Mouse (Mus musculus) heart, postnatal 0 days (tissue): Measurements from ENCODE around the gene Cuta. TPM values are rescaled to one million over a fixed set of nuclear protein-coding genes. Genes with fewer than 3 reads are reported as not detected.

Experiments
- ATAC-seq: fragments of 200-750 bp; cut with Nextera tagmentation; 2 replicates; pipeline ENCODE4 v1.8.0; 2017; ENCODE audit warnings: low read depth, moderate number of reproducible peaks, moderate library complexity; ENCODE audit not compliant: insufficient read depth
- DNase-seq: peaks from one replicate; pipeline ENCODE4 v3.0.0-alpha.2; 2016; ENCODE audit warnings: low spot score
- H3K27ac ChIP-seq: fragments of 300-500 bp; sonication (generic); 2 replicates; pipeline ENCODE4 v1.5.1; 2014; ENCODE audit warnings: low read depth, mild to moderate bottlenecking
- H3K27me3 ChIP-seq: fragments of 300-500 bp; sonication (generic); 2 replicates; pipeline ENCODE4 v1.6.1; 2014; ENCODE audit warnings: low read length, mixed read lengths; ENCODE audit not compliant: control insufficient read depth, insufficient read depth
- H3K36me3 ChIP-seq: fragments of 300-500 bp; sonication (generic); replicated peaks from 2 replicates; pipeline ENCODE4 v1.6.1; 2014; ENCODE audit warnings: low read length, mixed read lengths; ENCODE audit not compliant: control insufficient read depth, insufficient read depth
- H3K4me1 ChIP-seq: fragments of 300-500 bp; sonication (generic); 2 replicates; pipeline ENCODE4 v1.6.1; 2014; ENCODE audit warnings: antibody characterized with exemption; ENCODE audit not compliant: control insufficient read depth, insufficient read depth
- H3K4me2 ChIP-seq: fragments of 300-500 bp; sonication (generic); 2 replicates; pipeline ENCODE4 v1.6.1; 2014; ENCODE audit warnings: low read depth, mild to moderate bottlenecking, low read length, moderate library complexity
- H3K4me3 ChIP-seq: fragments of 300-500 bp; sonication (generic); 2 replicates; pipeline ENCODE4 v1.5.1; 2014; ENCODE audit warnings: low read depth, low read length
- H3K9ac ChIP-seq: fragments of 300-500 bp; sonication (generic); replicated peaks from 2 replicates; pipeline ENCODE4 v1.6.1; 2014; ENCODE audit warnings: low read depth, low read length, mixed read lengths
- H3K9me3 ChIP-seq: fragments of 300-500 bp; sonication (generic); replicated peaks from 2 replicates; pipeline ENCODE4 v1.6.1; 2016; ENCODE audit warnings: low read length; ENCODE audit not compliant: control insufficient read depth
- CTCF ChIP-seq: IDR thresholded peaks from 2 replicates; pipeline ENCODE4 v1.5.1; 2016; ENCODE audit warnings: antibody characterized with exemption, control low read depth, low read depth
- EP300 ChIP-seq: IDR thresholded peaks from 2 replicates; pipeline ENCODE4 v1.6.1; 2016; ENCODE audit warnings: antibody characterized with exemption, low read depth
- WGBS: fragments of 180-500 bp; shearing (Covaris S2); extraction: QIAGEN DNeasy Blood & Tissue Kit; methylation state at CpG from one replicate; pipeline ENCODE4 v1.1.7; 2014; 5-methylcytosine and 5-hydroxymethylcytosine counted together
- polyA plus RNA-seq: library from polyadenylated mRNA; unstranded; fragments of >200 nt; fragmentation: Nextera tagmentation; extraction: Ambion mirVana; gene quantifications from 2 replicates; pipeline ENCODE4 v1.2.1, GENCODE M21; 2015
- total RNA-seq: library from RNA; depleted of rRNA; stranded (reverse); fragments of >200 nt; gene quantifications from 2 replicates; pipeline ENCODE4 v1.2.3, GENCODE M21; 2014; ENCODE audit warnings: low replicate concordance

Gene Cuta
- total and polyA plus RNA-seq, 2 experiments from 2014 or later, result 80.2 to 180 TPM

DNA sequence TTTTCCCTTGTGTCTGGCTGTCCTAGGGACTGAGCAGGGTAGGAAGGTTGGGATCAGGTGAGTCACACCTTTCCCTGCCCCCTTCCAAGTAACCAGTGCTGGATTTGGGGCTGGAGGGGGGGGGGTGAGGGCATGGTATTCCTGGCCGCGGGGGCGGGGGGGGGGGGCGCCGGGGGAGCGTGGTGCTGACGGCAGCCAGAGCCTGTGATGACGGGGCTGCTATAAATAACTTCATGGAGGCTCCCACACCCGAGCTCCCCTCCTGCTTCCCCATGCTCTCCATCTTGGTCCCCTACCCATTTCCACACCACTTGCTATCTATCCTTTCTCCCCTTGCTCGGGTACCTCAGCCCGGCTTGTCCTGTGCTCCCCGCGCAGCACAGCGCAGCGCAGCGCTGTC is 14.4 kb upstream of the Cuta start:
- 0 out of 2 replicates have a peak, but pooled peaks cover 4% of the 10 kb centered on the region for H3K36me3 ChIP-seq
- H3K9me3 ChIP-seq, result no peaks in the 10 kb centered on the region
- H3K4me3 ChIP-seq, result peak overlapping the region; percentile 32
- DNase-seq (peak; percentile 57), ATAC-seq (peak; percentile 61)
- peak overlapping the region; percentile 42 for H3K9ac ChIP-seq
- no peaks in the 10 kb centered on the region for H3K27me3 ChIP-seq
- peak overlapping the region; percentile 79 for H3K27ac ChIP-seq
- 14% methylated on average over 13 of the region's 16 CpGs for WGBS
- peak overlapping the region; percentile 58 for H3K4me2 ChIP-seq
- TF ChIP-seq EP300 (no peak), CTCF (no peak)
- H3K4me1 ChIP-seq, result peaks cover 47% of the 10 kb centered on the region

DNA sequence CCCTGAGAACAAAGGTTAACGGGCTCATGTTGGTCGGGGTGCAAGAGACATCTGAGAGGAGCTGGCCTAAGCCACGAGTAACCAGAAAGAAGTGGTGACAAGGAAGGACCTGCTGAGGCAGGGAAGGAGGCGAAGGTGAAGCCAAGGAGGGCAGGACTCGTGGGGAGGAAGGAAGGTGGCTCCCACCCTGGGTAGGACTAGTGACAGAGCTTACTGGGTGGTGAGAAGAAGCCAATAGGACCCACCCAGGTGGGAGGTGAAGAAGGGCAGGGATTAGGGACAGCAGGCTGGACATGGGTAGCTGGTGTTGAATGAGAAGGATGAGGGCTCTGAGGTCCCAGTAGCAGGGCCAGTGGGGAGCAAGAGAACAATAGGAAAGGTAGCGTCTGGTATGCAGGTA is 13.8 kb upstream of the Cuta start:
- peaks cover 48% of the 10 kb centered on the region for H3K4me1 ChIP-seq
- TF ChIP-seq CTCF, result no peak
- TF ChIP-seq EP300, result no peak

DNA sequence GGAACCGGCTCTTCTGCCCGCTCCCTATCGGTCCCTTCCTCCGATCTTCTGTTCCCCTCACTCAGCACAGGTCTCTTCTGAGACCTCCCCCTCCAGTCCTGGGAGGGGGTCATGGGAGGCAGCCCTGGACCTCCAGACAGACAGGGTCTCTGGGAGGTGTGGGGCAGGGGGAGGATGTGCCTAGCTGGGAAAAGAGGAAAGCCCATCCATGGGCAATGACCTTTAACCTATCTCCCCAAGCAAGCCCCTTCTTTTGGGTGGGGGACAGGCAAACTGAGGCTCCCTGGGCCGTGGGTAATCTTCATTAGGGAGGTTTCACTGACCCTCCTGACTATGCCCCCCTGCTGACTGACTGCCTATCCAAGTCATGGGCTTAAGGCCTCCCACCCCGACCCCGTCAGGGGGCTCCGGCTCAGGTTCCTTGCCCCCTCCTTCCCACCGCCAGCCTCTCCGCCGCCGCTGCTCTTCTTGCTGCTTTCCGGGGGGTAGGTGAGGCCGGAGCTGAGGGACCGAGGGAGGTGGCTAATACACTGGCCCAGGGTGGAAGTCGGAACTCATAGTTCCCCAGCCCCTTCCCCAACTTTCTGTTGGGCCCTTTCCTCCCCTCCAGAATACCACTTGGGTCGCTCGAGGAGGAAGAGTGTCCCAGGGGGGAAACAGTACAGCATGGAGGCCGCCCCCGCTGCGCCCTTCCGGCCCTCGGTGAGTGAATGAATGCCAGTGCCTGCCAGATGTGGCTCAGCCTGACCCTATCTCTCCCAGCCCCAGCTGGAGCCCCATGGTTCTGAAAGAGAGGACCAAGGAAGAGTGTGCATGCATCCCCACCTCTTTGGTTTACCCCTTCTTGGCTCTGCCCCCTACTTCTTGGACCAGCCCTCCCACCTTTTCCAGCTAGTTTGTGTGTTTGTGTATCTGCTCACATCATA is 12.8 kb upstream of the Cuta start:
- Histone ChIP-seq H3K9me3 (no peaks in the 10 kb centered on the region), H3K4me2 (peak overlapping the region; percentile 57), H3K9ac (peak overlapping the region; percentile 31), H3K27me3 (no peaks in the 10 kb centered on the region), H3K4me3 (peak overlapping the region; percentile 31), H3K36me3 (no peaks in the 10 kb centered on the region), H3K27ac (no peak overlapping the region), H3K4me1 (peaks cover 48% of the 10 kb centered on the region)
- DNase-seq, result no peak
- no peak for TF ChIP-seq CTCF
- TF ChIP-seq EP300, result no peak
- WGBS, result 43% methylated on average over 20 of the region's 23 CpGs
- no peak for ATAC-seq

More for the DNA sequence above, 13.8 kb upstream of the Cuta start:
- WGBS, result 41% methylated on average over 6 of the region's 6 CpGs
- ATAC-seq (no peak), DNase-seq (no peak)
- Histone ChIP-seq H3K36me3 (0 out of 2 replicates have a peak, but pooled peaks cover 4% of the 10 kb centered on the region), H3K4me2 (peak overlapping the region; percentile 58), H3K27me3 (no peaks in the 10 kb centered on the region), H3K9ac (peak overlapping the region; percentile 42), H3K9me3 (no peaks in the 10 kb centered on the region), H3K27ac (peak overlapping the region; percentile 18; the same call in 1 of the 2 replicates), H3K4me3 (no peak overlapping the region)

DNA sequence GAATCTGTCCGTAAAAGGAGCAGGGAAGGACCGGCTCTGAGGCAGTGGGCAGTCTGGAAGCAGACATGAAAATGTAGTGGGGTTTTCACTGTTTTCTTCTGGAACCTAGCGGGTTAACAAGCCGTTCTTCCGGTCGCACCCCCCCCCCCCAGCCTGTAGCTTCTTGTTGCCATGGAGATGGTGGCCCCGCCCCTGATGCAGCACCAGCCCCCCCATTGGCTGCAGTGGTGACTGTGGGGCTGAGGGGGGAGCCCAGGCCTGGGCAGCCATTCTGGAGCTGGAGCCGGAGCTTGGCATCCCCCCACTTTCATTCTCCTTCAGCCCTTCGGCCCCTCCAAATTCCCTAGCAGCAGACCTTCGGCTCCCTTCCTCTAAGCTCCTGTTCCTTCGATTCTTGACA is 12.0 kb upstream of the Cuta start:
- peaks cover 48% of the 10 kb centered on the region for H3K4me1 ChIP-seq
- H3K4me2 ChIP-seq, result peak overlapping the region; percentile 57
- no peaks in the 10 kb centered on the region for H3K36me3 ChIP-seq
- H3K9me3 ChIP-seq, result no peaks in the 10 kb centered on the region
- H3K27me3 ChIP-seq, result no peaks in the 10 kb centered on the region
- no peak overlapping the region for H3K27ac ChIP-seq
- TF ChIP-seq CTCF (no peak), EP300 (no peak)
- ATAC-seq (peak; percentile 37; the same call in 1 of the 2 replicates), DNase-seq (peak; percentile 52)
- H3K9ac ChIP-seq, result peak overlapping the region; percentile 31; the same call in 1 of the 2 replicates
- H3K4me3 ChIP-seq, result peak overlapping the region; percentile 31
- WGBS, result 6% methylated on average over 11 of the region's 11 CpGs

DNA sequence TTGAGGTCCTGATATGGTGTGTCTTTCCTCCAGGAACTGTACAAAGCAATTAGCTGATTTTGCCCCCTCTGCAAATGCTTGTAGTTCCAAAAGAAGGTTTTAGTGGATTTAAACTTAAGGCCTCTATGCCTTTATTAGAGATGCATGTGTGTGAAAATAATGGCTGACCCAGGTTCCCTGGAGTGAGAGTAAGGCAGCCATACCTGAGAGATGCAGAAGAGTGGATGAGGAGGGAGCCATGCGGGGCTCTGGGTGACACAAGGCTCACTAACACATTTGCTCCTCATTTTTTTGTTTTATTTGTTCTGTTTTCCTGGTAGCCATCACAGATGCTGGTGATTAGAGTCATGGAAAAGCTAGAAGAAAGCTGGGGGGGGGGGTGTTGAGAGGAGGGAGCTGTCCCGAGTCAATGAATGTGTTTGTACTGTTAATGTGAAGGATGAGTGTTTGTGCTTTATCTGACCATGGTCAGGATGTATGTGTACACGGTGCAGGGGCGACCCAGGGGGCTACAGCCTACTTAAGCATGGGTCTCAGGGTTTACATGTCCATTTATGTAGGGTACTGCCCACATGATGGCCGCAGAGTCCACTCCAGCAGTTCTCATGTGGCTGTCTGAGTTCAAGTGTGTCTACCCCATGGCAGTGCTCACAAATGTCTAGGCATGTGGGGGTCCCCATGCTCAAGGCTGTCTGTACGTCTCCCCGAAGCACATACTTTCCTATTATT is 11.4 kb upstream of the Cuta start:
- H3K4me1 ChIP-seq, result peaks cover 48% of the 10 kb centered on the region
- no peaks in the 10 kb centered on the region for H3K27me3 ChIP-seq
- H3K9ac ChIP-seq, result no peak overlapping the region
- H3K27ac ChIP-seq, result no peak overlapping the region
- H3K4me2 ChIP-seq, result peak overlapping the region; percentile 57
- 46% methylated on average over 7 of the region's 7 CpGs for WGBS
- TF ChIP-seq EP300 (no peak), CTCF (no peak)
- no peaks in the 10 kb centered on the region for H3K9me3 ChIP-seq
- no peak for DNase-seq
- no peak for ATAC-seq
- no peaks in the 10 kb centered on the region for H3K36me3 ChIP-seq
- H3K4me3 ChIP-seq, result peak overlapping the region; percentile 31
